Mouse (Mus musculus) hindbrain, postnatal 0 days (tissue): ENCODE results near the gene Sbno2. TPM values are rescaled to one million over a fixed set of nuclear protein-coding genes. Genes with fewer than 3 reads are reported as not detected.

Experiments
- ATAC-seq: fragments of 200-750 bp; cut with Nextera tagmentation; 2 replicates; pipeline ENCODE4 v1.8.0; 2017; ENCODE audit warnings: mild to moderate bottlenecking, moderate TSS enrichment, moderate library complexity
- DNase-seq: peaks from one replicate; pipeline ENCODE4 v3.0.0-alpha.2; 2015; ENCODE audit warnings: low spot score
- H3K27ac ChIP-seq: fragments of 300-500 bp; sonication (generic); 2 replicates; pipeline ENCODE4 v1.5.1; 2014; ENCODE audit warnings: mild to moderate bottlenecking
- H3K27me3 ChIP-seq: fragments of 300-500 bp; sonication (generic); 2 replicates; pipeline ENCODE4 v1.6.1; 2014; ENCODE audit warnings: low read length, mixed read lengths; ENCODE audit not compliant: insufficient read depth
- H3K36me3 ChIP-seq: fragments of 300-500 bp; sonication (generic); 2 replicates; pipeline ENCODE4 v1.6.1; 2014; ENCODE audit warnings: low read length, mixed read lengths; ENCODE audit not compliant: insufficient read depth
- H3K4me1 ChIP-seq: fragments of 300-500 bp; sonication (generic); 2 replicates; pipeline ENCODE4 v1.6.1; 2014; ENCODE audit warnings: antibody characterized with exemption, low read length, mixed read lengths; ENCODE audit not compliant: insufficient read depth
- H3K4me2 ChIP-seq: fragments of 300-500 bp; sonication (generic); 2 replicates; pipeline ENCODE4 v1.6.1; 2014; ENCODE audit warnings: low read depth, mild to moderate bottlenecking, low read length, moderate library complexity, mixed read lengths
- H3K4me3 ChIP-seq: fragments of 300-500 bp; sonication (generic); 2 replicates; pipeline ENCODE4 v1.5.1; 2014; ENCODE audit warnings: low read length
- H3K9ac ChIP-seq: fragments of 300-500 bp; sonication (generic); replicated peaks from 2 replicates; pipeline ENCODE4 v1.6.1; 2014; ENCODE audit warnings: mild to moderate bottlenecking, low read length, moderate library complexity, mixed read lengths
- H3K9me3 ChIP-seq: fragments of 300-500 bp; sonication (generic); 2 replicates; pipeline ENCODE4 v1.6.1; 2016; ENCODE audit warnings: low read length, mixed read lengths
- CTCF ChIP-seq: IDR thresholded peaks from 2 replicates; pipeline ENCODE4 v1.5.1; 2016; ENCODE audit warnings: antibody characterized with exemption, control low read depth, low read depth
- whole genome bisulfite sequencing: fragments of 180-500 bp; shearing (Covaris S2); extraction: QIAGEN DNeasy Blood & Tissue Kit; methylation state at CpG from one replicate; pipeline ENCODE4 v1.1.7; 2014; 5-methylcytosine and 5-hydroxymethylcytosine counted together
- polyA plus RNA-seq: library from polyadenylated mRNA; unstranded; fragments of >200 nt; fragmentation: Nextera tagmentation; extraction: Ambion mirVana; gene quantifications from 2 replicates; pipeline ENCODE4 v1.2.1, GENCODE M21; 2015
- total RNA-seq: library from RNA; depleted of rRNA; stranded (reverse); fragments of >200 nt; gene quantifications from 2 replicates; pipeline ENCODE4 v1.2.3, GENCODE M21; 2014

Sbno2 gene
- total and polyA plus RNA-seq, 2 experiments from 2014 or later = 6.9 to 23.7 TPM

- no peaks in the 10 kb centered on the region for H3K27me3 ChIP-seq
- peak overlapping the region; percentile 76 for H3K4me3 ChIP-seq
- no peaks in the 10 kb centered on the region for H3K9me3 ChIP-seq
- 3% methylated on average over 30 of the region's 33 CpGs for WGBS
- no peak for TF ChIP-seq CTCF
- H3K27ac ChIP-seq = peak overlapping the region; percentile 97
- H3K4me2 ChIP-seq = peak overlapping the region; percentile 91
- DNase-seq (peak; percentile 67), ATAC-seq (no peak)
- H3K9ac ChIP-seq = peak overlapping the region; percentile 86
- H3K36me3 ChIP-seq = peaks cover 24% of the 10 kb centered on the region
- H3K4me1 ChIP-seq = peaks cover 22% of the 10 kb centered on the region
Observed at GRCm38 (mm10) chr10:80137626-80138552, 32.5 kb upstream of the Sbno2 start.

- peaks cover 32% of the 10 kb centered on the region for H3K36me3 ChIP-seq
- peaks cover 19% of the 10 kb centered on the region for H3K4me1 ChIP-seq
- peak overlapping the region; percentile 97 for H3K27ac ChIP-seq
- no peak for TF ChIP-seq CTCF
- peak overlapping the region; percentile 86 for H3K9ac ChIP-seq
- DNase-seq = peak; percentile 70
- H3K9me3 ChIP-seq = no peaks in the 10 kb centered on the region
- peak overlapping the region; percentile 76 for H3K4me3 ChIP-seq
- H3K4me2 ChIP-seq = peak overlapping the region; percentile 91
- H3K27me3 ChIP-seq = no peaks in the 10 kb centered on the region
- ATAC-seq = no peak
- 5% methylated on average over 29 of the region's 29 CpGs for WGBS
Observed at GRCm38 (mm10) chr10:80136952-80137625, 31.7 kb upstream of the Sbno2 start.

GRCm38 (mm10) chr10:80136179-80136951 lies 31.0 kb upstream of the Sbno2 start:
- Histone ChIP-seq H3K27me3 (no peaks in the 10 kb centered on the region), H3K9ac (peak overlapping the region; percentile 86), H3K27ac (peak overlapping the region; percentile 97), H3K9me3 (no peaks in the 10 kb centered on the region), H3K4me2 (peak overlapping the region; percentile 91), H3K4me1 (peaks cover 19% of the 10 kb centered on the region), H3K36me3 (peaks cover 33% of the 10 kb centered on the region), H3K4me3 (peak overlapping the region; percentile 76)
- DNase-seq (no peak), ATAC-seq (no peak)
- 17% methylated on average over 45 of the region's 49 CpGs for WGBS
- TF ChIP-seq CTCF = no peak

DNA sequence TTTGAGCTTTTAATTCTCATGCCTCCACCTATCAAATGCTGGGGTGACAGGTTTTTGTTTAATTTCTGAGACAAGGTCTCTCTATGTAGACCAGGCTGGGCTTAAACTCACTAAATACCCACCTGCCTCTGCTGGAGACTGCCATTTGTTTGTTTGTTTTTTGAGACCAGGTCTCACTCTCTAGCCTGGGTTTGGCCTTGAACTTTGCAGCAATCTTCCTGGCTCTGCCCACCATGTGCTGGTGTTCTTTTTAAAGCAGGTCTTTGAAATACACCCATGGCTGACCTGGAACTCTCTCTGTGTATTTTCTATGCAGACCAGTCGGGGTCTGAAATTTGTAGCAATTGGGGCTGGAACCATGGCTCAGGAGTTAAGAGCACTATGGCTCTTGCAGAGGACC lies 30.3 kb upstream of the Sbno2 start:
- 97% methylated on average over 1 of the region's 1 CpGs for WGBS
- Histone ChIP-seq H3K36me3 (peaks cover 33% of the 10 kb centered on the region), H3K27me3 (no peaks in the 10 kb centered on the region), H3K9me3 (no peaks in the 10 kb centered on the region), H3K4me1 (peaks cover 14% of the 10 kb centered on the region), H3K9ac (0 out of 2 replicates have a peak overlapping the region, but pooled peaks have one; percentile 6), H3K4me2 (no peak overlapping the region), H3K4me3 (no peak overlapping the region), H3K27ac (no peak overlapping the region)
- no peak for TF ChIP-seq CTCF
- DNase-seq (no peak), ATAC-seq (no peak)

- H3K4me2 ChIP-seq = no peak overlapping the region
- H3K9ac ChIP-seq = no peak overlapping the region
- DNase-seq = no peak
- H3K36me3 ChIP-seq = peaks cover 35% of the 10 kb centered on the region
- no peak for TF ChIP-seq CTCF
- H3K27me3 ChIP-seq = no peaks in the 10 kb centered on the region
- H3K27ac ChIP-seq = no peak overlapping the region
- H3K9me3 ChIP-seq = no peaks in the 10 kb centered on the region
- peaks cover 14% of the 10 kb centered on the region for H3K4me1 ChIP-seq
- no peak overlapping the region for H3K4me3 ChIP-seq
- 83% methylated on average over 10 of the region's 10 CpGs for WGBS
- ATAC-seq = no peak
Observed at GRCm38 (mm10) chr10:80135161-80135560, 29.8 kb upstream of the Sbno2 start.

GRCm38 (mm10) chr10:80134421-80134820 lies 29.1 kb upstream of the Sbno2 start:
- Histone ChIP-seq H3K4me1 (peaks cover 14% of the 10 kb centered on the region), H3K4me2 (no peak overlapping the region)
- ATAC-seq = no peak

More at GRCm38 (mm10) chr10:80134421-80134820, 29.1 kb upstream of the Sbno2 start:
- no peak for TF ChIP-seq CTCF
- H3K36me3 ChIP-seq = peaks cover 41% of the 10 kb centered on the region
- H3K27ac ChIP-seq = no peak overlapping the region
- no peak for DNase-seq
- H3K27me3 ChIP-seq = no peaks in the 10 kb centered on the region
- WGBS = 85% methylated on average over 9 of the region's 9 CpGs
- H3K9me3 ChIP-seq = no peaks in the 10 kb centered on the region
- H3K9ac ChIP-seq = no peak overlapping the region
- no peak overlapping the region for H3K4me3 ChIP-seq
